Mouse (Mus musculus) intestine, postnatal 0 days (tissue): ENCODE results near the gene Rps27. TPM values are rescaled to one million over a fixed set of nuclear protein-coding genes. Genes with fewer than 3 reads are reported as not detected.
A peak's percentile ranks its signal among the peaks of the same experiment; 100 is the strongest.

Experiments used
- ATAC-seq: fragments of 200-750 bp; cut with Nextera tagmentation; 2 replicates; pipeline ENCODE4 v1.8.0; 2017; ENCODE audit warnings: mild to moderate bottlenecking, moderate TSS enrichment, moderate library complexity
- H3K27ac ChIP-seq: fragments of 300-500 bp; sonication (generic); 2 replicates; pipeline ENCODE4 v1.5.1; 2014; ENCODE audit warnings: mild to moderate bottlenecking, low read depth, low read length, moderate library complexity
- H3K27me3 ChIP-seq: fragments of 300-500 bp; sonication (generic); replicated peaks from 2 replicates; pipeline ENCODE4 v1.6.1; 2014; ENCODE audit warnings: low read length, mixed read lengths; ENCODE audit not compliant: control insufficient read depth, insufficient read depth
- H3K36me3 ChIP-seq: fragments of 300-500 bp; sonication (generic); 2 replicates; pipeline ENCODE4 v1.6.1; 2014; ENCODE audit warnings: mild to moderate bottlenecking, moderate library complexity; ENCODE audit not compliant: control insufficient read depth, insufficient read depth
- H3K4me1 ChIP-seq: fragments of 300-500 bp; sonication (generic); replicated peaks from 2 replicates; pipeline ENCODE4 v1.6.1; 2014; ENCODE audit warnings: antibody characterized with exemption, low read length, mixed read lengths; ENCODE audit not compliant: control insufficient read depth, insufficient read depth
- H3K4me2 ChIP-seq: fragments of 300-500 bp; sonication (generic); replicated peaks from 2 replicates; pipeline ENCODE4 v1.6.1; 2014; ENCODE audit warnings: low read depth, mild to moderate bottlenecking, moderate library complexity
- H3K4me3 ChIP-seq: fragments of 300-500 bp; sonication (generic); 2 replicates; pipeline ENCODE4 v1.5.1; 2014; ENCODE audit warnings: low read depth, low read length
- H3K9ac ChIP-seq: fragments of 300-500 bp; sonication (generic); 2 replicates; pipeline ENCODE4 v1.6.1; 2014; ENCODE audit warnings: mild to moderate bottlenecking, low read depth, low read length
- H3K9me3 ChIP-seq: fragments of 300-500 bp; sonication (generic); 2 replicates; pipeline ENCODE4 v1.6.1; 2016; ENCODE audit warnings: mixed run types; ENCODE audit not compliant: control insufficient read depth
- CTCF ChIP-seq: sonication (generic); IDR thresholded peaks from 2 replicates; pipeline ENCODE4 v1.5.1; 2016; ENCODE audit warnings: low read depth, mild to moderate bottlenecking, control low read depth, antibody characterized with exemption, moderate library complexity
- WGBS: fragments of 180-500 bp; shearing (Covaris S2); extraction: QIAGEN DNeasy Blood & Tissue Kit; methylation state at CpG from one replicate; pipeline ENCODE4 v1.1.7; 2014; 5-methylcytosine and 5-hydroxymethylcytosine counted together
- polyA plus RNA-seq: library from polyadenylated mRNA; unstranded; fragments of >200 nt; fragmentation: Nextera tagmentation; extraction: Ambion mirVana; gene quantifications from 2 replicates; pipeline ENCODE4 v1.2.1, GENCODE M21; 2015

Gene Rps27
- polyA plus RNA-seq, 1 experiment from 2014 or later = 1,181 TPM

- ATAC-seq = peak; percentile 63
- Histone ChIP-seq H3K9me3 (no peaks in the 10 kb centered on the region), H3K4me2 (no peak overlapping the region; the same call in 1 of the 2 replicates), H3K4me3 (no peak overlapping the region), H3K36me3 (peaks cover 3% of the 10 kb centered on the region; the same call in 1 of the 2 replicates), H3K27ac (no peak overlapping the region), H3K27me3 (no peaks in the 10 kb centered on the region), H3K4me1 (peaks cover 5% of the 10 kb centered on the region; the same call in 1 of the 2 replicates), H3K9ac (no peak overlapping the region)
- WGBS = 58% methylated on average over 2 of the region's 2 CpGs
- no peak for TF ChIP-seq CTCF
Observed at GRCm38 (mm10) chr3:90241251-90241650, 27.8 kb upstream of the Rps27 start.

DNA sequence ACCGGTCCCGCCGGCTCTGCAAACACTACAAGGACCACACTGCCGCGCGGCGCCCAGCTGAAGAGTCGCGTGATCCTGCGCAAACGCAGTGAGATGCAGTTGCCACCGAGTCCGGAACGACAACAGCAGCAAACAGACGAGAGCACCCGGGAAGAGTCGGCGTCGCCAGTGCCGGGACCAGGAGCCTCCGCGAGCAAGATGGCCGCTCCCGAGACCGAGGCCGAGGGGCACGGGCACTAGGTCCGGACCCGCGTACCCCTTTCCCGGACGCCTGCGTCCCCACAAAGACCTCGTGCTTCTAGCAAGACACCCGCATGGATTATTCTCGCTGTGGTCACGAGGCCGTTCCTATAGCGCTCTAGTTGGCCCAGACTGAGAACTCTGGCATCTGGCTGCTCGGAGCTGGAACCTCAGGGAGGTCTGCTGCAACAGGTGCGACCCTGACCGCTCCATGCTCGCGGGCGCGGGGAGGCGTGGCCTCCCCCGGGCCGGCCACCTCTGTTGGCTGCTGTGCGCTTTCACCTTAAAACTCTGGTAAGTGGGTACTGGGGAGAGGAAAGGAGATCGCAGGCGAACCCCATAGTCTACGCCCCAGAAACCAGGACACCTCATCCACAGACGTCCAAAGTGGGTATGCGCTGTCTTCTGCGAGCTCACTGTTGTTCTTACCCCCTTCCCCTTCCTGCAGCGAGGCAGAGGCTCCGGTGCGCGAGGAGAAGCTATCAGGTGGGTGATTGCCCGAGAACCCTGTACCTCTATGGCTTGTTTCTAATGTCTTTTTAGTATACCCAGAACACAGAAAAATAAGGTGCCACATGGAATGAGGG is 18.3 kb upstream of the Rps27 start, which contains the start of gene Jtb:
Jtb (plus strand) TSS at position 91 of the 827 bp plus-strand sequence.
- Histone ChIP-seq H3K4me1 (no peaks in the 10 kb centered on the region), H3K9ac (peak within 1 kb of the TSS; percentile 73), H3K9me3 (no peaks in the 10 kb centered on the region), H3K27me3 (no peaks in the 10 kb centered on the region), H3K27ac (peak within 1 kb of the TSS; percentile 85), H3K4me2 (peak within 1 kb of the TSS; percentile 85), H3K4me3 (peak within 1 kb of the TSS; percentile 63), H3K36me3 (peaks cover 20% of the 10 kb centered on the region)
- 0 out of 2 replicates have a peak, but pooled peaks have one; percentile 14 for TF ChIP-seq CTCF
- ATAC-seq = peak; percentile 96
- under 1% methylated on average over 61 of the region's 61 CpGs for WGBS

- ATAC-seq = no peak
- Histone ChIP-seq H3K4me3 (peak overlapping the region; percentile 63), H3K27ac (no peak overlapping the region), H3K27me3 (no peaks in the 10 kb centered on the region), H3K9me3 (no peaks in the 10 kb centered on the region), H3K4me1 (no peaks in the 10 kb centered on the region), H3K9ac (no peak overlapping the region), H3K36me3 (peaks cover 16% of the 10 kb centered on the region), H3K4me2 (peak overlapping the region; percentile 85)
- TF ChIP-seq CTCF = no peak
- WGBS = 15% methylated on average over 8 of the region's 8 CpGs
Observed at GRCm38 (mm10) chr3:90231075-90231474, 17.6 kb upstream of the Rps27 start.

GRCm38 (mm10) chr3:90224331-90224730 is 10.9 kb upstream of the Rps27 start:
- Histone ChIP-seq H3K27me3 (no peaks in the 10 kb centered on the region), H3K4me2 (no peak overlapping the region), H3K4me1 (no peaks in the 10 kb centered on the region), H3K9me3 (no peaks in the 10 kb centered on the region), H3K36me3 (peaks cover 8% of the 10 kb centered on the region), H3K4me3 (no peak overlapping the region), H3K27ac (no peak overlapping the region), H3K9ac (no peak overlapping the region)
- ATAC-seq = no peak
- 78% methylated on average over 10 of the region's 10 CpGs for WGBS
- TF ChIP-seq CTCF = peak; percentile 38; the same call in 1 of the 2 replicates

DNA sequence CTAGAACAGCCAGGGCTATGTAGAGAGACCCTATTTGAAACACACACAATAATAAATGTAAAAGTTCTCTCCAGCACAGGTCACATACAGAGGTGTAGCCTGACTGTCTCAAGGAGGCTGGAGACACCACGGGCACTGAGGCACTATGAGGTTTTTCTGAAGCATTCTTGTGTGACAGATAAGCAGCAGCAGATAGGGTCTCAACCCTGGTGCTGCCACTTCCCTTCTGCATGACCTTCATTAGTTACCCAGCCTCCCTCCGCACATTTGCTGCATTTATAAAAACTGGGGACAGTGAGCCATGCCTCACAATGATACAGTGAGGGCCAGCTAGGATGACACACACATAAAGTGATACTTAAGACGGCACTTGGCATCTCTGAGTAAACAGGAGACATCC is 9.5 kb upstream of the Rps27 start:
- H3K4me3 ChIP-seq = no peak overlapping the region
- 66% methylated on average over 3 of the region's 3 CpGs for WGBS
- H3K9me3 ChIP-seq = no peaks in the 10 kb centered on the region
- peaks cover 8% of the 10 kb centered on the region for H3K36me3 ChIP-seq
- no peak overlapping the region for H3K27ac ChIP-seq
- H3K9ac ChIP-seq = no peak overlapping the region
- no peaks in the 10 kb centered on the region for H3K4me1 ChIP-seq
- no peak for TF ChIP-seq CTCF
- no peak for ATAC-seq
- no peak overlapping the region for H3K4me2 ChIP-seq
- no peaks in the 10 kb centered on the region for H3K27me3 ChIP-seq

GRCm38 (mm10) chr3:90222455-90222854 is 9.0 kb upstream of the Rps27 start:
- WGBS = 91% methylated on average over 4 of the region's 4 CpGs

More at GRCm38 (mm10) chr3:90222455-90222854, 9.0 kb upstream of the Rps27 start:
- H3K36me3 ChIP-seq = peaks cover 8% of the 10 kb centered on the region
- TF ChIP-seq CTCF = no peak
- ATAC-seq = no peak
- no peak overlapping the region for H3K9ac ChIP-seq
- H3K4me3 ChIP-seq = no peak overlapping the region
- no peaks in the 10 kb centered on the region for H3K27me3 ChIP-seq
- no peaks in the 10 kb centered on the region for H3K4me1 ChIP-seq
- H3K4me2 ChIP-seq = no peak overlapping the region
- no peak overlapping the region for H3K27ac ChIP-seq
- H3K9me3 ChIP-seq = no peaks in the 10 kb centered on the region
